Mouse (Mus musculus) stomach, embryonic 16.5 days (tissue): ENCODE measurements around the gene Dock1. TPM values are rescaled to one million over a fixed set of nuclear protein-coding genes. Genes with fewer than 3 reads are reported as not detected.

Experiments
- ATAC-seq: fragments of 200-750 bp; cut with Nextera tagmentation; 2 replicates; pipeline ENCODE4 v1.8.0; 2017; ENCODE audit warnings: moderate number of reproducible peaks, moderate TSS enrichment; ENCODE audit not compliant: insufficient read depth, low FRiP score
- H3K27ac ChIP-seq: fragments of 300-500 bp; sonication (generic); 2 replicates; pipeline ENCODE4 v1.5.1; 2014; ENCODE audit warnings: low read length
- H3K27me3 ChIP-seq: fragments of 300-500 bp; sonication (generic); 2 replicates; pipeline ENCODE4 v1.6.1; 2014; ENCODE audit warnings: low read length, control low read depth, mixed read lengths; ENCODE audit not compliant: control insufficient read depth, insufficient read depth
- H3K36me3 ChIP-seq: fragments of 300-500 bp; sonication (generic); 2 replicates; pipeline ENCODE4 v1.6.1; 2014; ENCODE audit warnings: low read length; ENCODE audit not compliant: control insufficient read depth, insufficient read depth
- H3K4me1 ChIP-seq: fragments of 300-500 bp; sonication (generic); 2 replicates; pipeline ENCODE4 v1.6.1; 2014; ENCODE audit warnings: low read length, control low read depth, mixed read lengths; ENCODE audit not compliant: control insufficient read depth, insufficient read depth
- H3K4me2 ChIP-seq: fragments of 300-500 bp; sonication (generic); 2 replicates; pipeline ENCODE4 v1.6.1; 2014; ENCODE audit warnings: low read depth, low read length, mixed read lengths
- H3K4me3 ChIP-seq: fragments of 300-500 bp; sonication (generic); replicated peaks from 2 replicates; pipeline ENCODE4 v1.5.1; 2014; ENCODE audit warnings: mild to moderate bottlenecking, low read length
- H3K9ac ChIP-seq: fragments of 300-500 bp; sonication (generic); 2 replicates; pipeline ENCODE4 v1.6.1; 2014; ENCODE audit warnings: low read length
- H3K9me3 ChIP-seq: fragments of 300-500 bp; sonication (generic); replicated peaks from 2 replicates; pipeline ENCODE4 v1.6.1; 2016; ENCODE audit warnings: low read length, control low read depth; ENCODE audit not compliant: control insufficient read depth
- WGBS: fragments of 180-500 bp; shearing (Covaris S2); extraction: QIAGEN DNeasy Blood & Tissue Kit; methylation state at CpG from one replicate; pipeline ENCODE4 v1.1.7; 2014; 5-methylcytosine and 5-hydroxymethylcytosine counted together
- polyA plus RNA-seq: library from polyadenylated mRNA; unstranded; fragments of >200 nt; fragmentation: Nextera tagmentation; extraction: Ambion mirVana; gene quantifications from 2 replicates; pipeline ENCODE4 v1.2.1, GENCODE M21; 2015

Gene Dock1
- polyA plus RNA-seq, 1 experiment from 2014 or later: 31.3 TPM

GRCm38 (mm10) chr7:135049416-135049815 is 379.0 kb downstream of the Dock1 start:
- H3K9me3 ChIP-seq: 0 out of 2 replicates have a peak, but pooled peaks cover 2% of the 10 kb centered on the region
- H3K4me2 ChIP-seq: no peak overlapping the region
- no peak overlapping the region for H3K4me3 ChIP-seq
- H3K27ac ChIP-seq: no peak overlapping the region
- no peak for ATAC-seq
- no peaks in the 10 kb centered on the region for H3K4me1 ChIP-seq
- H3K27me3 ChIP-seq: no peaks in the 10 kb centered on the region
- no peak overlapping the region for H3K9ac ChIP-seq
- H3K36me3 ChIP-seq: no peaks in the 10 kb centered on the region
- 92% methylated on average over 2 of the region's 2 CpGs for WGBS

- 89% methylated on average over 8 of the region's 8 CpGs for WGBS
- Histone ChIP-seq H3K27ac (no peak overlapping the region), H3K36me3 (no peaks in the 10 kb centered on the region), H3K27me3 (no peaks in the 10 kb centered on the region), H3K9ac (no peak overlapping the region), H3K4me3 (no peak overlapping the region), H3K4me1 (no peaks in the 10 kb centered on the region), H3K9me3 (0 out of 2 replicates have a peak, but pooled peaks cover 3% of the 10 kb centered on the region), H3K4me2 (no peak overlapping the region)
- ATAC-seq: no peak
These were observed 382.8 kb downstream of the Dock1 start for GRCm38 (mm10) chr7:135053186-135053715.

- Histone ChIP-seq H3K9ac (no peak overlapping the region), H3K27me3 (no peaks in the 10 kb centered on the region), H3K4me3 (no peak overlapping the region), H3K4me2 (no peak overlapping the region), H3K27ac (no peak overlapping the region), H3K9me3 (0 out of 2 replicates have a peak, but pooled peaks cover 3% of the 10 kb centered on the region), H3K36me3 (no peaks in the 10 kb centered on the region), H3K4me1 (no peaks in the 10 kb centered on the region)
- ATAC-seq: no peak
- WGBS: 72% methylated on average over 7 of the region's 7 CpGs
These were observed 384.2 kb downstream of the Dock1 start for GRCm38 (mm10) chr7:135054664-135055063.

GRCm38 (mm10) chr7:135059071-135059470 is 388.6 kb downstream of the Dock1 start:
- Histone ChIP-seq H3K9ac (no peak overlapping the region), H3K4me2 (no peak overlapping the region), H3K36me3 (peaks cover 9% of the 10 kb centered on the region), H3K27me3 (no peaks in the 10 kb centered on the region), H3K4me1 (no peaks in the 10 kb centered on the region), H3K4me3 (no peak overlapping the region), H3K27ac (no peak overlapping the region), H3K9me3 (peaks cover 8% of the 10 kb centered on the region; the same call in 1 of the 2 replicates)
- 84% methylated on average over 4 of the region's 4 CpGs for WGBS
- ATAC-seq: no peak

- Histone ChIP-seq H3K9me3 (peaks cover 8% of the 10 kb centered on the region; the same call in 1 of the 2 replicates), H3K9ac (no peak overlapping the region), H3K27ac (no peak overlapping the region), H3K4me2 (no peak overlapping the region), H3K36me3 (peaks cover 9% of the 10 kb centered on the region), H3K4me1 (no peaks in the 10 kb centered on the region), H3K27me3 (no peaks in the 10 kb centered on the region), H3K4me3 (no peak overlapping the region)
- WGBS: 74% methylated on average over 3 of the region's 3 CpGs
- peak; percentile 50; the same call in 1 of the 2 replicates for ATAC-seq
These were observed 389.1 kb downstream of the Dock1 start for GRCm38 (mm10) chr7:135059562-135059961.

- no peak overlapping the region for H3K9ac ChIP-seq
- H3K4me2 ChIP-seq: no peak overlapping the region
- H3K27me3 ChIP-seq: no peaks in the 10 kb centered on the region
- peaks cover 5% of the 10 kb centered on the region; the same call in 1 of the 2 replicates for H3K9me3 ChIP-seq
- WGBS: 86% methylated on average over 5 of the region's 5 CpGs
- no peak for ATAC-seq
- no peak overlapping the region for H3K4me3 ChIP-seq
- no peaks in the 10 kb centered on the region for H3K4me1 ChIP-seq
- H3K36me3 ChIP-seq: peaks cover 9% of the 10 kb centered on the region
- no peak overlapping the region for H3K27ac ChIP-seq
These were observed 393.4 kb downstream of the Dock1 start for GRCm38 (mm10) chr7:135063886-135064285.

GRCm38 (mm10) chr7:135065301-135065700 is 394.8 kb downstream of the Dock1 start:
- peaks cover 5% of the 10 kb centered on the region; the same call in 1 of the 2 replicates for H3K9me3 ChIP-seq
- no peaks in the 10 kb centered on the region for H3K4me1 ChIP-seq
- no peak overlapping the region for H3K27ac ChIP-seq
- no peaks in the 10 kb centered on the region for H3K27me3 ChIP-seq
- H3K9ac ChIP-seq: no peak overlapping the region
- H3K4me2 ChIP-seq: no peak overlapping the region
- no peak for ATAC-seq
- no peak overlapping the region for H3K4me3 ChIP-seq
- 75% methylated on average over 5 of the region's 5 CpGs for WGBS
- H3K36me3 ChIP-seq: peaks cover 3% of the 10 kb centered on the region

- no peak overlapping the region for H3K4me3 ChIP-seq
- no peak for ATAC-seq
- 81% methylated on average over 3 of the region's 3 CpGs for WGBS
These were observed 398.4 kb downstream of the Dock1 start for GRCm38 (mm10) chr7:135068887-135069286.

GRCm38 (mm10) chr7:135076904-135077303 is 406.4 kb downstream of the Dock1 start:
- no peak overlapping the region for H3K9ac ChIP-seq
- no peak overlapping the region for H3K27ac ChIP-seq
- H3K4me2 ChIP-seq: no peak overlapping the region
- ATAC-seq: no peak
- H3K4me3 ChIP-seq: no peak overlapping the region
- H3K27me3 ChIP-seq: no peaks in the 10 kb centered on the region
- WGBS: 91% methylated on average over 6 of the region's 6 CpGs
- H3K36me3 ChIP-seq: no peaks in the 10 kb centered on the region
- no peaks in the 10 kb centered on the region for H3K4me1 ChIP-seq
- no peaks in the 10 kb centered on the region for H3K9me3 ChIP-seq

More at GRCm38 (mm10) chr7:135068887-135069286, 398.4 kb downstream of the Dock1 start:
- Histone ChIP-seq H3K27ac (no peak overlapping the region), H3K27me3 (no peaks in the 10 kb centered on the region), H3K9me3 (no peaks in the 10 kb centered on the region), H3K9ac (no peak overlapping the region), H3K36me3 (no peaks in the 10 kb centered on the region), H3K4me2 (no peak overlapping the region), H3K4me1 (no peaks in the 10 kb centered on the region)
